Mouse (Mus musculus): ENCODE measurements around the gene Naa50.

GRCm38 (mm10) chr16:44138377-44138978 is 1.2 kb upstream of the Naa50 start:
- peak; percentile 12; the same call in 1 of the 2 replicates for TF ChIP-seq CTCF (IDR thresholded peaks at IDR 0.05; ENCODE audit: low read depth, low read length)
- no peak for TF ChIP-seq POLR2A (IDR thresholded peaks at IDR 0.05; ENCODE audit: borderline replicate concordance, low read depth, low read length)
